Mouse (Mus musculus) heart, adult 2 months (tissue): ENCODE measurements around the gene Sdk2. TPM values are rescaled to one million over a fixed set of nuclear protein-coding genes. Genes with fewer than 3 reads are reported as not detected.
A peak's percentile ranks its signal among the peaks of the same experiment; 100 is the strongest.

Source experiments
- DNase-seq, 2 experiments: peaks; one replicate each; pipeline ENCODE4 v3.0.0; 2021
- H3K27ac ChIP-seq: fragments of 200-600 bp; 2 replicates; pipeline ENCODE4 v1.8.1; 2022
- H3K27me3 ChIP-seq: fragments of 200-500 bp; 2 replicates; pipeline ENCODE4 v1.6.1; 2012; ENCODE audit warnings: mild to moderate bottlenecking, low read length, inconsistent platforms, mixed read lengths; ENCODE audit not compliant: control insufficient read depth, insufficient read depth
- H3K36me3 ChIP-seq: fragments of 200-500 bp; 2 replicates; pipeline ENCODE4 v1.6.1; 2012; ENCODE audit warnings: low read length, inconsistent platforms; ENCODE audit not compliant: control insufficient read depth, insufficient read depth
- H3K4me1 ChIP-seq: fragments of 200-500 bp; 2 replicates; pipeline ENCODE4 v1.6.1; 2011; ENCODE audit warnings: low read length; ENCODE audit not compliant: control insufficient read depth, insufficient read depth
- H3K4me3 ChIP-seq: fragments of 200-600 bp; 2 replicates; pipeline ENCODE4 v1.8.1; 2022
- H3K79me2 ChIP-seq: fragments of 200-500 bp; replicated peaks from 2 replicates; pipeline ENCODE4 v1.6.1; 2012; ENCODE audit warnings: mild to moderate bottlenecking, inconsistent platforms, low read length, moderate library complexity, mixed read lengths; ENCODE audit not compliant: control insufficient read depth, insufficient read depth
- H3K9ac ChIP-seq: fragments of 200-500 bp; 2 replicates; pipeline ENCODE4 v1.6.1; 2012; ENCODE audit warnings: low read depth, mild to moderate bottlenecking, control low read depth, inconsistent platforms, low read length, mixed read lengths
- CTCF ChIP-seq: fragments of 200-600 bp; IDR thresholded peaks from 2 replicates; pipeline ENCODE4 v1.8.1; 2022; ENCODE audit warnings: antibody characterized with exemption, mild to moderate bottlenecking, moderate library complexity
- EP300 ChIP-seq: fragments of 200-500 bp; IDR thresholded peaks from 2 replicates; pipeline ENCODE4 v1.6.1; 2011; ENCODE audit warnings: low read depth, low read length, control low read depth; ENCODE audit not compliant: insufficient read depth
- POLR2A ChIP-seq: fragments of 200-500 bp; IDR thresholded peaks from 2 replicates; pipeline ENCODE4 v1.6.1; 2011; ENCODE audit warnings: mild to moderate bottlenecking, low read depth, low read length, control low read depth; ENCODE audit not compliant: insufficient read depth
- WGBS: fragments of 180-500 bp; shearing (Covaris S2); methylation state at CpG from one replicate; pipeline ENCODE4 v1.1.7; 2018; 5-methylcytosine and 5-hydroxymethylcytosine counted together
- intact Hi-C: fragments of 180-260 bp; cut with DNase I; formaldehyde crosslinking; loops from one replicate; pipeline ENCODE4 v1.15.1; 2025
- polyA plus RNA-seq: library from polyadenylated mRNA; depleted of rRNA; stranded (reverse); fragments of >200 nt; gene quantifications from 2 replicates; pipeline ENCODE4 v1.2.3, GENCODE M21; 2012
- total RNA-seq, 2 experiments: library from RNA; stranded (reverse); gene quantifications; 2 replicates each; pipeline ENCODE4 v1.2.3; 2021

Gene Sdk2
- total and polyA plus RNA-seq, 3 experiments: 0.49 to 1.9 (median 1.5) TPM

DNA sequence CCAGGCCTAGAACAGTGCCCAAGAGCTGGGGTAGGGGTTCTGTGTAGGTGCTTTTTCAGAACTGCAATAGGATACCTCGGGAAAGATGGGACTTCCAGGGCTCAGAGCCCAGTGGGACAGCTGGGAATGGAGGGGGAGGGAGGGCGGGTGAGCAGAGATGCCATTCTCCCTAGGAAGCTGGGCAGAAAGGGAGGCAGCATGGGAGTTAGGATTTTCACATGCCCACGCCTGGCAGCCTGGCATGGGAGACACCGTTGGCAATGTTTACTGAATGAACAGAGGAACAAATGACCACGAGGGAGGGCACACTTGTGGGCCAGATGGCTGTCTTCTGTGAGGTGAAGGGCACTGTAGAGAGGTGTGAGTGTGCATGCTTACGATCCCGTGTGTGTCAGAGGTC lies 23.3 kb downstream of the Sdk2 start:
- Histone ChIP-seq H3K9ac (no peak overlapping the region), H3K36me3 (no peaks in the 10 kb centered on the region), H3K4me3 (no peak overlapping the region), H3K27ac (no peak overlapping the region), H3K27me3 (no peaks in the 10 kb centered on the region), H3K4me1 (0 out of 2 replicates have a peak, but pooled peaks cover 1% of the 10 kb centered on the region), H3K79me2 (no peaks in the 10 kb centered on the region)
- intact Hi-C loops: no loop called here
- DNase-seq: no peak
- TF ChIP-seq CTCF: no peak
- TF ChIP-seq POLR2A: no peak
- no peak for TF ChIP-seq EP300
- 56% methylated on average over 7 of the region's 7 CpGs for WGBS

DNA sequence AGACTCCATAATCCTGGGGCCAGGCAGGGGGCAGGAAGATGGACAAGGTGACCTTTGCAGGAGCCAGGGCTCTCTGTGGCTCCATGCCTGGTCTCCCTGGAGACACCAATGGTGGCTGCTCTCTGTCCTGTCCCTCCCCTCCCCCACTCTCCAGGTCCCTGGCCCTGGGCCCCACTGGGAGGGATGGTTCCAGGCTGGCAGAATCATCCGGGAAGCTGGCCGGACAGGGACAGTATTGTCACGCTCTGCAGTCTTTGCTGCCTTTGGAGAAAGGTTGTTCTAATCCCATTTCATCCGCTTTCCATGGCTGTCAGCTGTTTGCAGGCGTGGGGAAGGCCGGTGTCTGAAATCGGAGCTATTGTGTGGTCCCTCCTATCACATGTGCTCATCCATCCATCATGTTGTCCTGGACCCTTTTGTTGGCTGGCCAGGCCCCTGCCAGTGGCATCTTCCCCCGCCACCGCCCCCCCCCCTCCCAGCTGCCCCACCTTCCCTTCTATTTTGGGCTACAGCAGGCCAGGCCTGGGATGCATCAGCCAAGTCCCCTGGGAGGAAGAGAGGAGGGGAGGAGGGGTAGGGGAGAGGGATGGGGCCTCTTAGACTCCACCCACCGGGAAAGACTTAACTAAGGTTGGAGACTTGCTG lies 26.3 kb downstream of the Sdk2 start:
- H3K4me3 ChIP-seq: no peak overlapping the region
- H3K9ac ChIP-seq: no peak overlapping the region
- intact Hi-C loops: no loop called here
- peak; percentile 19 to 23 for DNase-seq
- H3K79me2 ChIP-seq: no peaks in the 10 kb centered on the region
- TF ChIP-seq EP300 (no peak), POLR2A (no peak), CTCF (no peak)
- H3K36me3 ChIP-seq: no peaks in the 10 kb centered on the region
- no peaks in the 10 kb centered on the region for H3K27me3 ChIP-seq
- 0 out of 2 replicates have a peak, but pooled peaks cover 1% of the 10 kb centered on the region for H3K4me1 ChIP-seq
- H3K27ac ChIP-seq: no peak overlapping the region
- WGBS: 17% methylated on average over 9 of the region's 10 CpGs

GRCm38 (mm10) chr11:114038036-114038435 lies 28.8 kb downstream of the Sdk2 start:
- Histone ChIP-seq H3K27me3 (no peaks in the 10 kb centered on the region), H3K79me2 (no peaks in the 10 kb centered on the region), H3K4me1 (0 out of 2 replicates have a peak, but pooled peaks cover 1% of the 10 kb centered on the region), H3K4me3 (no peak overlapping the region), H3K27ac (no peak overlapping the region), H3K9ac (no peak overlapping the region), H3K36me3 (no peaks in the 10 kb centered on the region)
- TF ChIP-seq CTCF (no peak), POLR2A (no peak), EP300 (no peak)
- peak in 1 of 2 experiments; percentile 20 for DNase-seq
- intact Hi-C loops: no loop called here
- 52% methylated on average over 8 of the region's 8 CpGs for WGBS

DNA sequence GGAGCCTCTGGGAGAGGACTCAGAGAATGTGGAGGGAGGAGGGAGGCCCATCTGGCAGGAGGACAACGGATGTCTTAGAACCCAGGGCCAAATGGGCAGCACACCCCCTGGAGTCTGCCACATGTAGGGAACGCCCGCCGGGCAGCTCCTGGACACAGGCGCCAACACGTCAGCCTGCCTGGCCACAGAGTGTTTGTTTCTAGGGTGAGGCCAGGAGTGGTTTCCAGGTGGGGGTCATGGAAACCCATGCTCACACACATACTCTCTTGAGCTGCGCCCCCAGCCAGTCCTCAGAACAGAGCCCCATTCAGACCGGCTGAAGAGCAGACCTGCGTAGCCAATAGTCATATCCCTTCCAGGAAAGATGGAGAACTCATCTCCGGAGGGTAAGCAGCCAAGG lies 35.4 kb downstream of the Sdk2 start:
- DNase-seq: no peak
- no peak for TF ChIP-seq POLR2A
- TF ChIP-seq CTCF: no peak
- TF ChIP-seq EP300: no peak
- H3K4me3 ChIP-seq: no peak overlapping the region
- H3K27ac ChIP-seq: no peak overlapping the region
- H3K79me2 ChIP-seq: no peaks in the 10 kb centered on the region
- no peaks in the 10 kb centered on the region for H3K36me3 ChIP-seq
- H3K9ac ChIP-seq: no peak overlapping the region
- H3K4me1 ChIP-seq: no peaks in the 10 kb centered on the region
- intact Hi-C loops: no loop called here
- no peaks in the 10 kb centered on the region for H3K27me3 ChIP-seq
- 86% methylated on average over 10 of the region's 10 CpGs for WGBS

DNA sequence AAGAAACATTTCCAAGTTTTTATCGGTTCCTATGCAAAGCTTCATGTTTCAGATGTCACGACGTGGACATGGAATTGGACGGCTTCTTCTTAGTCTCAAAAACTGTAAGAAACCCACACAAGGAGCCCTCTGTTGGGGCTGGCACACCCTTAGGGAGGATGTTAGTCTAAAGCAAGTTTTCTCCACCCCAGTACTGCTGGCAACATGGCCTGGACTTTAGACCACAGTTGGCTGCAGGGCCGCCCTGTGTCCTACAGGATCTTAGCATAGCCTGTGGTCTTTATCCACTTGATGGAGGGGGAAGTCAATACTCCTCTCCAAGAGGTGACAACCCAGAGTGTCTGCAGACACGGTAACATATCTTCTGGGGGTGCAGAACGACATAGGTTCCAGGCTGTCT lies 36.6 kb downstream of the Sdk2 start:
- Histone ChIP-seq H3K4me1 (no peaks in the 10 kb centered on the region), H3K36me3 (no peaks in the 10 kb centered on the region)
- intact Hi-C loops: no loop called here

GRCm38 (mm10) chr11:114028512-114028911 lies 38.3 kb downstream of the Sdk2 start:
- Histone ChIP-seq H3K4me1 (peaks cover 2% of the 10 kb centered on the region; the same call in 1 of the 2 replicates), H3K36me3 (no peaks in the 10 kb centered on the region), H3K27me3 (no peaks in the 10 kb centered on the region), H3K79me2 (no peaks in the 10 kb centered on the region), H3K4me3 (no peak overlapping the region), H3K27ac (no peak overlapping the region), H3K9ac (no peak overlapping the region)
- DNase-seq: peak in 1 of 2 experiments; percentile 18
- WGBS: 61% methylated on average over 6 of the region's 6 CpGs
- intact Hi-C loops: no loop called here
- no peak for TF ChIP-seq POLR2A
- no peak for TF ChIP-seq EP300
- no peak for TF ChIP-seq CTCF

More for the DNA sequence above, 36.6 kb downstream of the Sdk2 start:
- WGBS: 74% methylated on average over 7 of the region's 7 CpGs
- Histone ChIP-seq H3K4me3 (no peak overlapping the region), H3K9ac (no peak overlapping the region), H3K27ac (no peak overlapping the region), H3K27me3 (no peaks in the 10 kb centered on the region), H3K79me2 (no peaks in the 10 kb centered on the region)
- TF ChIP-seq EP300 (no peak), CTCF (no peak), POLR2A (no peak)
- no peak for DNase-seq
